Mouse (Mus musculus): ENCODE data around the gene Tcirg1. TPM values are rescaled to one million over a fixed set of nuclear protein-coding genes. Genes with fewer than 3 reads are reported as not detected.
A peak's percentile ranks its signal among the peaks of the same experiment; 100 is the strongest.

The Tcirg1 gene
- polyA plus RNA-seq, 1 experiment from 2014 or later, result 16.3 TPM

DNA sequence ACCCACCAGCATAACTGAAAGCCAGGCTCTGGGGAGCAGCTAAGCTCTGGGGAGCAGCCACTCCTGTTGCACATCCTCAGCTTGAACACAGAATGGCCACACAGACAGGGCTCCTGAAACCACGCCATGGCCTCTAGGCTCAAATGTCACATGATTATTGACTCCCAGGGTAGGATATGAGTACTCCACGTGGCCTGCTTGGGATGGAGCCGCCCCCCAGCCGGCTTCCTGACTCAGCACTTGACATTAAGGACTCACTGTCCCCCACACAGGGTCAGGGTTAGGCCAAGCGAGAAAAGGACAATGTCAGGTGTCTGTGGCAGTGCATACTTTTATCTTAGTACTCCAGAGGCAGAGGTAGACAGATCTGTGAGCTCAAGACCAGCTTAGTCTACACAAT is 3.3 kb upstream of the Tcirg1 start:
- DNase-seq (ENCODE audit: low spot score) (no peak), ATAC-seq (replicated peaks; ENCODE audit: insufficient number of reproducible peaks, low FRiP score, low TSS enrichment, low read depth) (no peak)
- Histone ChIP-seq H3K9ac (replicated peaks; ENCODE audit: low read length) (no peak overlapping the region), H3K36me3 (replicated peaks; ENCODE audit: control insufficient read depth, insufficient read depth, low read depth, low read length) (peaks cover 3% of the 10 kb centered on the region), H3K4me2 (ENCODE audit: low read depth, low read length) (no peak overlapping the region), H3K4me3 (ENCODE audit: low read depth, low read length) (no peak overlapping the region), H3K4me1 (ENCODE audit: control insufficient read depth, insufficient read depth, low read length) (peaks cover 7% of the 10 kb centered on the region; the same call in 1 of the 2 replicates), H3K9me3 (replicated peaks; ENCODE audit: control insufficient read depth, low read length) (no peaks in the 10 kb centered on the region), H3K27me3 (ENCODE audit: control insufficient read depth, insufficient read depth, low read length) (no peaks in the 10 kb centered on the region), H3K27ac (replicated peaks; ENCODE audit: low read depth, low read length) (no peak overlapping the region)
- 76% methylated on average over 5 of the region's 5 CpGs for WGBS

DNA sequence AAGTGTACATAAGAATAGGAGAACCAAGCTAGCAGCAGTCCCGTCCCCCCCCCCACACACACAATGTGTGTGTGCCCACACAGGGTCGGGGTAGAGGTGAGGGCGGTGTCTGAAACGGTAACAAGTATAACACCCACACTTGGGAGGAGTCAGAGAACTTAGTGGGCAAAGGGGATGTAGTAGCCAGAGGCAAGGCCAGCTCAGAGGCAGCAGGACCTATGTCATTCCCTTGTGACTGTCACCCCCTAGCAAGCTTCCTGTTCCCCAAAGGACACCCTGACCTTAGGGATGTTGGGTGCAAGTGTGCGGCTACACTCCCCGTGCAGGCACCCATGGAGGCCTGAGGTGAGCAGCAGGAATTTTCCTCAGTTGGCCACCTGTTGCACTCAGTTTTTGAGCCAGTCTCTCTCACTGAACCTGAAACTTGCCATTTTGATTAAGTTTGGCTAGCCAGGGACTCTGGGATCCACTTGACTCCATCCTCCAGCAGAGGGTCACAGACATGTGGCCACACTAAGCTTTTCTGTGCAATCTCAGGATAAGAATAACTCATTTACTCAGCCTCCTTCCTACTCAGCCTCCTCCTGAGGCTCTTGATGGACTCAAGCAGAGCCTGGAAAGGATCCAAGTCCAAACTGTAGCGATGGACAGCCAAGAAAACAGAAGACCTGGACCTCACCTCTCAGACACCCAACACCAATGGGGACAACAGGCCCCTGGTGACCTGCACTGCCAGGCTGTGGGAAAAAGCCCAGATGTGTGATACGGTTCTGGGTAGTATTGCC is 1.1 kb upstream of the Tcirg1 start:
- Histone ChIP-seq H3K4me2 (ENCODE audit: low read depth, low read length) (no peak overlapping the region), H3K9ac (replicated peaks; ENCODE audit: low read length) (no peak overlapping the region), H3K4me1 (ENCODE audit: control insufficient read depth, insufficient read depth, low read length) (peaks cover 7% of the 10 kb centered on the region; the same call in 1 of the 2 replicates), H3K9me3 (replicated peaks; ENCODE audit: control insufficient read depth, low read length) (no peaks in the 10 kb centered on the region), H3K27me3 (ENCODE audit: control insufficient read depth, insufficient read depth, low read length) (no peaks in the 10 kb centered on the region), H3K4me3 (ENCODE audit: low read depth, low read length) (no peak overlapping the region), H3K27ac (replicated peaks; ENCODE audit: low read depth, low read length) (no peak overlapping the region), H3K36me3 (replicated peaks; ENCODE audit: control insufficient read depth, insufficient read depth, low read depth, low read length) (peaks cover 3% of the 10 kb centered on the region)
- DNase-seq (ENCODE audit: low spot score) (no peak), ATAC-seq (replicated peaks; ENCODE audit: insufficient number of reproducible peaks, low FRiP score, low TSS enrichment, low read depth) (no peak)
- 84% methylated on average over 8 of the region's 8 CpGs for WGBS

DNA sequence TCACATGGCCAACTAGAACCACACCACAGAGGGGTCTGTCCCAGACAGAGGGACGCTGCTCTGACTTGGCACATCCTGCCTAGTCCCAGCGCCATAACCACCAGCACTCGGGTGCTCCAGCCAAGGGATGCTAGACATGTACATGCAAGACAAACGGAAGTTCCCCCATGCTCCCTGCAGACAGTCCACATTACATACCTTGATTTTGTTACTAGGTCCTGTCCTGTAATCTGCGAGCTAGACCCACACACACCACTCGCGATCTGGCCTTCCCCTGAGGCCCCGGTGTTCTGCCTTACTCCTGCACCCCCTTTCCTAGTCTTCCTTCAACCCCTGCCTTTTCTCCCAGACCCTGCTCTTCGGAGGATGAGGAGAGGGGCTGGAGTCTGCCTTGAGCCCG is 607 bp downstream of the Tcirg1 start:
- peak; percentile 18 for DNase-seq (ENCODE audit: low spot score)
- Histone ChIP-seq H3K27ac (replicated peaks; ENCODE audit: low read depth, low read length) (no peak overlapping the region), H3K4me1 (ENCODE audit: control insufficient read depth, insufficient read depth, low read length) (peaks cover 7% of the 10 kb centered on the region; the same call in 1 of the 2 replicates), H3K4me3 (ENCODE audit: low read depth, low read length) (peak overlapping the region; percentile 57), H3K9me3 (replicated peaks; ENCODE audit: control insufficient read depth, low read length) (no peaks in the 10 kb centered on the region), H3K4me2 (ENCODE audit: low read depth, low read length) (peak overlapping the region; percentile 78), H3K36me3 (replicated peaks; ENCODE audit: control insufficient read depth, insufficient read depth, low read depth, low read length) (peaks cover 3% of the 10 kb centered on the region), H3K9ac (replicated peaks; ENCODE audit: low read length) (peak overlapping the region; percentile 66), H3K27me3 (ENCODE audit: control insufficient read depth, insufficient read depth, low read length) (no peaks in the 10 kb centered on the region)
- 41% methylated on average over 10 of the region's 10 CpGs for WGBS
- peak; percentile 11; the same call in 1 of the 2 replicates for ATAC-seq (replicated peaks; ENCODE audit: insufficient number of reproducible peaks, low FRiP score, low TSS enrichment, low read depth)

- Histone ChIP-seq H3K9ac (replicated peaks; ENCODE audit: low read length) (peak overlapping the region; percentile 47), H3K27me3 (ENCODE audit: control insufficient read depth, insufficient read depth, low read length) (no peaks in the 10 kb centered on the region), H3K4me1 (ENCODE audit: control insufficient read depth, insufficient read depth, low read length) (peaks cover 7% of the 10 kb centered on the region; the same call in 1 of the 2 replicates), H3K4me2 (ENCODE audit: low read depth, low read length) (peak overlapping the region; percentile 78), H3K9me3 (replicated peaks; ENCODE audit: control insufficient read depth, low read length) (no peaks in the 10 kb centered on the region), H3K36me3 (replicated peaks; ENCODE audit: control insufficient read depth, insufficient read depth, low read depth, low read length) (peaks cover 3% of the 10 kb centered on the region), H3K27ac (replicated peaks; ENCODE audit: low read depth, low read length) (peak overlapping the region; percentile 68), H3K4me3 (ENCODE audit: low read depth, low read length) (peak overlapping the region; percentile 57; the same call in 1 of the 2 replicates)
- DNase-seq (ENCODE audit: low spot score) (peak; percentile 59), ATAC-seq (replicated peaks; ENCODE audit: insufficient number of reproducible peaks, low FRiP score, low TSS enrichment, low read depth) (no peak)
- WGBS, result 23% methylated on average over 6 of the region's 6 CpGs
Measured at GRCm38 (mm10) chr19:3905261-3905969, 1.5 kb downstream of the Tcirg1 start.

DNA sequence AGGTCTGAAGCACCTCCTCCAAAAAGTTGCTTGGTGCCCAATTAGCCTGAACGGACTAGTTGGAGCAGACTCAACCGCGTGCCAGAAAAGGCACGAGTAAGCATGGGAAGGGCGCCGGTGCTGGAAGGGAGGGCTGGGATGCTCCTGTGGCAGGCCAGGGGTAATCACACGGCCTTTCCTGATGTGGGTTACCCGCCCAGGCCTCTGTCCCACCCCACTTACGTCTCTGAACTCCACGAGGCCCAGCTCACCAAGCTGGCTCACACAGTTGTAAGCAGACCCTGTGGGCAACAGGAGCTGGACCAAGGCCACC is 2.6 kb downstream of the Tcirg1 start:
- WGBS, result 61% methylated on average over 10 of the region's 10 CpGs
- Histone ChIP-seq H3K27ac (replicated peaks; ENCODE audit: low read depth, low read length) (no peak overlapping the region; the same call in 1 of the 2 replicates), H3K9me3 (replicated peaks; ENCODE audit: control insufficient read depth, low read length) (no peaks in the 10 kb centered on the region), H3K27me3 (ENCODE audit: control insufficient read depth, insufficient read depth, low read length) (no peaks in the 10 kb centered on the region), H3K4me1 (ENCODE audit: control insufficient read depth, insufficient read depth, low read length) (peaks cover 7% of the 10 kb centered on the region; the same call in 1 of the 2 replicates), H3K4me3 (ENCODE audit: low read depth, low read length) (no peak overlapping the region), H3K4me2 (ENCODE audit: low read depth, low read length) (no peak overlapping the region), H3K36me3 (replicated peaks; ENCODE audit: control insufficient read depth, insufficient read depth, low read depth, low read length) (peaks cover 3% of the 10 kb centered on the region), H3K9ac (replicated peaks; ENCODE audit: low read length) (no peak overlapping the region)
- DNase-seq (ENCODE audit: low spot score) (no peak), ATAC-seq (replicated peaks; ENCODE audit: insufficient number of reproducible peaks, low FRiP score, low TSS enrichment, low read depth) (no peak)

DNA sequence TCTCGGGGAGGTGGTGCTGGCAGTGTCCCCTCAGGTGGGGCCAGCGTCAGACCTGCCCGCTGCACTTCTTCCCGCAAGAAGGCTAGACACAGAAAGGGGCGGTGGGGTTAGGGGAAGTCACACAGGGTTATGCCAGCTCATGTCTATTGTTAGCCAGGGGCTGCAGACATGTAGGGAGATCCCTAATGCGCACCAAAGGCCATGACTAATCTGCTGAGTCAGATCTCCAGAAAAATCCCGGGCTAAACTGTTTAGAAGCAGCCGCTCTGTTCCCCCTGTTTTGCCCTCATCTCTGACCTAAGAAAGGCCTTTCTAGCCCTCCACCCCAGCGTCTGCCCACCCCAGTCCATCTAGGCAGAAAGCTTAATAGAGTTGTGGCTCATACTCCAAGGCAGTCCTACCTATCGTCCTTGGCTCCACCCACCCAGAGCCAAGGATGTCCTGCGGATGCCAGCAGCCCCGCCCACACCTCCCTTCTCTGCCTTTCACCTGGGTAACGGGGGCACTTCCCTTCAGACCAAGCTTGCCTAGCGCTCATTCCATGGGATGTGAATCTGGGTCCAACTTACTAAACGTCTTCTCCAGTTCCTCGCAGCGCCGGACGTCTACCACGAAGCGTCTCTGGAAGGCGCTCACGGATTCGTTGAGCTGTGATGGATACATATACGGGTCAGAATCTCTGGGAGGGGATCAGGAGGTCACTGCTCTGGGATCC is 3.1 kb downstream of the Tcirg1 start:
- Histone ChIP-seq H3K4me2 (ENCODE audit: low read depth, low read length) (no peak overlapping the region; the same call in 1 of the 2 replicates), H3K9me3 (replicated peaks; ENCODE audit: control insufficient read depth, low read length) (no peaks in the 10 kb centered on the region), H3K27ac (replicated peaks; ENCODE audit: low read depth, low read length) (no peak overlapping the region; the same call in 1 of the 2 replicates), H3K27me3 (ENCODE audit: control insufficient read depth, insufficient read depth, low read length) (no peaks in the 10 kb centered on the region), H3K36me3 (replicated peaks; ENCODE audit: control insufficient read depth, insufficient read depth, low read depth, low read length) (peaks cover 3% of the 10 kb centered on the region), H3K4me3 (ENCODE audit: low read depth, low read length) (no peak overlapping the region), H3K9ac (replicated peaks; ENCODE audit: low read length) (no peak overlapping the region), H3K4me1 (ENCODE audit: control insufficient read depth, insufficient read depth, low read length) (peaks cover 7% of the 10 kb centered on the region; the same call in 1 of the 2 replicates)
- no peak for DNase-seq (ENCODE audit: low spot score)
- ATAC-seq (replicated peaks; ENCODE audit: insufficient number of reproducible peaks, low FRiP score, low TSS enrichment, low read depth), result no peak
- 60% methylated on average over 25 of the region's 25 CpGs for WGBS

DNA sequence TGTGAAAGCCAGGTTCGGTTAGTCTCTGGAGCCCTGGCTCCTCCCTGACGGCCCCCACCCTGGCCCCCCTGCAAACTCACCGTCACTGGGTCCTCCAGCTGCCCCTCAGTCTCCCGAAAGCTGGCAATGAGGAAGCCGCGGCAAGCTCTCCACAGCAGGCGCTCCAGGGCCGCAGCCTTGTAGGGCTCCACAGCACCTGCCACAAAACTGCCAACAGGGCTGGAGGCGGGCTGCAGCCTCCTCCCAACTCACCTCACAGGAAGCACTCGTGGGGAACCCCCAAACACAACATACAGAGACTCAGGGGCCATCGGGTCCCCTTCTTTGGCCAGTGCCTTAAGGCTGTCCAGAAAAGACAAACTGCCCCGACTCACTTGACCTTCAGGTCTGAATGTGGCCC is 4.0 kb downstream of the Tcirg1 start:
- ATAC-seq (replicated peaks; ENCODE audit: insufficient number of reproducible peaks, low FRiP score, low TSS enrichment, low read depth), result no peak

More for the DNA sequence above, 4.0 kb downstream of the Tcirg1 start:
- Histone ChIP-seq H3K4me2 (ENCODE audit: low read depth, low read length) (no peak overlapping the region), H3K36me3 (replicated peaks; ENCODE audit: control insufficient read depth, insufficient read depth, low read depth, low read length) (no peaks in the 10 kb centered on the region), H3K4me3 (ENCODE audit: low read depth, low read length) (no peak overlapping the region), H3K9me3 (replicated peaks; ENCODE audit: control insufficient read depth, low read length) (no peaks in the 10 kb centered on the region), H3K27ac (replicated peaks; ENCODE audit: low read depth, low read length) (no peak overlapping the region), H3K9ac (replicated peaks; ENCODE audit: low read length) (no peak overlapping the region), H3K4me1 (ENCODE audit: control insufficient read depth, insufficient read depth, low read length) (peaks cover 7% of the 10 kb centered on the region; the same call in 1 of the 2 replicates), H3K27me3 (ENCODE audit: control insufficient read depth, insufficient read depth, low read length) (no peaks in the 10 kb centered on the region)
- no peak for DNase-seq (ENCODE audit: low spot score)
- WGBS, result 80% methylated on average over 12 of the region's 12 CpGs

Measured in embryonic facial prominence, embryonic 11.5 days (tissue).